Mouse (Mus musculus) spleen, adult 2 months (tissue): Measurements from ENCODE around the gene Ankrd1.
A peak's percentile ranks its signal among the peaks of the same experiment; 100 is the strongest.

ENCODE experiments used
- CTCF ChIP-seq: fragments of 200-500 bp; IDR thresholded peaks from 2 replicates; pipeline ENCODE4 v1.5.1; 2011; ENCODE audit warnings: mild to moderate bottlenecking, inconsistent platforms; ENCODE audit not compliant: insufficient read depth, insufficient read length, insufficient replicate concordance; ENCODE audit errors: extremely low read depth
- POLR2A ChIP-seq: fragments of 200-500 bp; IDR thresholded peaks from 2 replicates; pipeline ENCODE4 v1.6.1; 2011; ENCODE audit warnings: low read depth, low read length, inconsistent platforms

DNA sequence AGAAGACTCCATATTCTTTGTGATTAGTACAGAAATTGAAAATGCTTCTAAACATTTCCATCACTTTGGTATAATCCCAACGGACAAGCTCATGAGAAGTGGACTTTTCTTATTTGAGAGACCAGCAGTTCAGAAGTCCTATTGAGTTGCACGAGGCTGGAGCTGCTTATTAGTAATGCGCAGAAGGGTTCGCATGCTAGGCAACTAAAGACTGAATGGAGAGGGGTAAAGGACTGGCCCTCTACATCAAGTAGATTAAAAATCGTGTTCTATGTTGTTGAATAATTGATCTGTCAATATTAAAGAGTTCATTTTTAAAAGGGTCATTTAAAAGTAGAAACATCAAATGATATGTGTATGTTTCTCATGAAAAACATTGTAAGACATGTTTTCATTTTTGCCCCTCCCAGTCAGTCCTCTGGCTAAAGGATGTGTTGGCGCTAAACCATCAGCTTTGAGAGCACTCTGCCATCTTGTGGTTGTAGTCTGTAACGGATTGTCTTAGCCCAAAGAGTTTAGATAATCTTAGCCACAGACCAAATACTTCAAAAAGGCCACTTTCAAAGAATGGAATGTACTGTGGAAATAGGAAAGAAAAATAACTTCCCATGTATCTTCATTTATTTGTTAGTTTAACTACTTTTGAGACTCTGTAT lies 37.2 kb downstream of the Ankrd1 start:
- peak; percentile 37; the same call in 1 of the 2 replicates for TF ChIP-seq CTCF
- no peak for TF ChIP-seq POLR2A
